Mouse (Mus musculus) CD4-positive, CD25-positive, alpha-beta regulatory T cell, adult 2 months (primary cell): Measurements from ENCODE around the gene Shank3.

Experiments
- DNase-seq: peaks from one replicate; pipeline ENCODE4 v3.0.0-alpha.2; 2012; ENCODE audit warnings: low read depth, low spot score

Shank3 gene

GRCm38 (mm10) chr15:89498961-89499688, at the start of gene Shank3:
TSS of gene Shank3 (plus strand) at chr15:89499623.
- peak; percentile 28 for DNase-seq

GRCm38 (mm10) chr15:89452906-89453864, 46.2 kb upstream of the Shank3 start:
- DNase-seq, result peak; percentile 66

DNA sequence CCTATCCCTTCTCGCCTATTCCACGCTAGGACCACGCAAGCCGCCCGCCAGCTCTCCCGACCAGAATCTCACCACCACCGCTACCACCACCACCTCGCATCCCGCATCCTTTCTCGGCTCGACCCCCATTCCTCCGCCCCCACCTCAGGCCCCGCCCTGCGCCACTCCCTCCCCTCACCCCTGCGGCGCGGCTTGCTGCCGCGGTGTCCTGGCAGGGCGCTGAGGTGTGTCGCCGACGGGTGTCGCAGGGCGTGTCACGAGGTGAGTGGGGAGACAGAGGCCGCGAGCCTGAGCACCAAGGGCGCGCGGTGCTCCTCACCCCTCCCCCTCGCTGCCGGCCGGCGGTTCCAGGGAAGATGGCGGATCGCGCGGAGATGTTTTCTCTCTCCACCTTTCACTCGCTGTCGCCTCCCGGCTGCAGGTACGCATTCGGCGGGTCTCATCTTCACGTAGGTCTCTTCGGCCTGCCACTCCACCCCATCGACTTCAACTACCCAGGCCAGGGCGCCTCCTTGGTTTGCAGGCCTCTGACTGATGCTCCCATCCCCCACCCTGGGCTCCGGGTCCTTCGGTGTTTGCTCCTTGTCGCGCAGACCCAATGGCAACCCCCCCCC, 45.5 kb upstream of the Shank3 start, which contains the start of gene Mapk8ip2:
TSS of gene Mapk8ip2 (plus strand) at position 49 of the 614 bp plus-strand sequence.
- DNase-seq, result peak; percentile 12

DNA sequence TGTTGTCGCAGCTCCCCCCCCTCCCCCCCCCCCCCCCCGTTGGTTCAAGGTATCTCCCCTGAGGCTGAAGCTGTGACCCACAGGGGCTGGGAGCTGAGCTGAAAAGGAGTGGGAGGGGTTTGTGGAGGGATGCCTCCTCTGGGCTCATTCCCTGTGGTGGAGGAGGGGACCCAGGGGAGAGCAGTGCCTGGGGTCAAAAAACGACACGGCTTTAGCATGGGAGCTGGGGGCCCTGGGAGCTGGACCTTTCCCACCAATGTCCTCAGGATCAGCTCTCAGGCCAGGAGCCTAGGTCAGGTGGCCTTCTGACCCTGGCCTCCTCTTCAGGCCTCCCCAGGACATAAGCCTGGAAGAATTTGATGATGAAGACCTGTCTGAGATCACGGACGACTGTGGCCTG, 44.6 kb upstream of the Shank3 start:
- DNase-seq, result no peak

- no peak for DNase-seq
Measured at GRCm38 (mm10) chr15:89455642-89456041, 43.8 kb upstream of the Shank3 start.

GRCm38 (mm10) chr15:89458942-89459341, 40.5 kb upstream of the Shank3 start:
- peak; percentile 22 for DNase-seq

DNA sequence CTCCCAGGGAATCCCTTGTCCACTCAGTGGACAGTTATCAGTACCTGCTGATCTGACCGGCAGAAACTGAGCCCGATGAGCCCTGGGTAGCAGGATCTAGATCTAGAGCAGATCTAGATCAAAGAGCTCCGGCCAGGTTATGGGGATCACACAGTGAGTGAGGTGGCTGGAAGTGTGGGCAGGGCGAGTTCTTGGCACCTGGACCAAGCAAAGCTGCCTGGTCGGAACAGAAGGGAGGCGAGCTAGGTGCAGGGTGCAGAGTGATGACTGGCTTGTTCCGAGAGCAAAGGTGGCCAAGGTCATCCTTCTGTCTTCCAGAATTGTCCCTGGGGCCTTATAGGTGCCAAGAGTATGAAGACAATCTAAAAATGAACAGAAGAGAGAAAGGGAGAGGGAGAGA, 39.6 kb upstream of the Shank3 start:
- DNase-seq, result no peak

- no peak for DNase-seq
Measured at GRCm38 (mm10) chr15:89460298-89460697, 39.1 kb upstream of the Shank3 start.

DNA sequence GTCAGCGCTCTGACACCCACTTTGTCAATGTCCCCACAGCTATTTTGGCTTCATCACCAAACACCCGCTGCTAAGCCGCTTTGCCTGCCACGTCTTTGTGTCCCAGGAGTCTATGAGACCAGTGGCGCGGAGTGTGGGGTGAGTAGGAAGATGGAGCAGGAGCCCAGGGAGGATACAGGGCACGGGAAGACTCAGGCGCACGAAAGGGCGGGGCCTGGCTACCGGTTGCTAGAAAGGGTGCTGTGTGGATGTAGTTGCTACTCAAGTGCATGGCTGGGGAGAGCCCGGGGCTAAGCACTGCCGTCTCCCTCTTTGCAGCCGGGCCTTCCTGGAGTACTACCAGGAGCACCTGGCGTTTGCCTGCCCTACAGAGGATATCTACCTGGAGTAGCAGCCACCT, 38.1 kb upstream of the Shank3 start:
- DNase-seq, result no peak

- DNase-seq, result no peak
Measured at GRCm38 (mm10) chr15:89462176-89462575, 37.2 kb upstream of the Shank3 start.

DNA sequence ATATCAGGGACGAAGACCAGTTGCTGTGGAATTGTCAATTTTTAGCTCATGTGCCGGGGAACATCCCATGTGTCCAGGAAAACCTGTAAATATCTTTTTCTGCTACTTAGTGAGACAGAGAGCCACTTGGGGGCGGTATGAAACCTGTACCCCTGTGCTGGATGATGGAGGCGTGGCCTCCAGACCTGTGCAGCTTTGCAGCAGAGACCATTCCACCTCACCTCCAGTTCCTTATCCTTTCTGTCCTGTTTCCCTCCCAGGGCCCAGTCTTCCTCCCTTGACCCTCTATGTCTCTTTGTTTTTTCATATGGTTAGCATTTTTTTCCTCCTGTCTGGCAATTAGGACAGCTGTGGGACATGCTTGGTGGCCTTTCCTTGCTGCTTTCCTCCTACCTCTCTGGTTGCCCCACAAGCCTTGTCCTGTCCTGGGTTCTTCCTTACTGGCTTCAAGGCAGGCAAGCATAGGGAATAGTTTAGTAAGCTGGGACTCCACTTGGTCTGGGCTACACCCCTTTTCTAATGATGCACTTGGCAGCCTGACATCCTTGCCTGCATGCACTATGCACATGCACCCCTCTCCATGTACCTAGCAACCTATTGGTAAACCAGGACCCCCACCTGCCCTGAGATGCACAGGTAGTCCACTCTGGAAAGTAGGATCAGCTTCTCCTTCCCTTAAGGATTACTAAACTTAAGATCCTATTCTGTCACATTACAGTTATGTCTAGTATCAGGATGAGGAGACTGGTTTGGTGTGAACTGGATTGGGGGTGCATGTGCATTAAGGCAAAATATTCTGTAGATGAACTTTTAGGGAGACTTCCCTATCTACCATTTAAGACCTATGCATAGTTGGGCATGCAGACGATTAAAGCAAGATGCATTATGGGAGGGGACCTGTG, 35.8 kb upstream of the Shank3 start:
- DNase-seq, result peak; percentile 30

- no peak for DNase-seq
Measured at GRCm38 (mm10) chr15:89465052-89465451, 34.4 kb upstream of the Shank3 start.

DNA sequence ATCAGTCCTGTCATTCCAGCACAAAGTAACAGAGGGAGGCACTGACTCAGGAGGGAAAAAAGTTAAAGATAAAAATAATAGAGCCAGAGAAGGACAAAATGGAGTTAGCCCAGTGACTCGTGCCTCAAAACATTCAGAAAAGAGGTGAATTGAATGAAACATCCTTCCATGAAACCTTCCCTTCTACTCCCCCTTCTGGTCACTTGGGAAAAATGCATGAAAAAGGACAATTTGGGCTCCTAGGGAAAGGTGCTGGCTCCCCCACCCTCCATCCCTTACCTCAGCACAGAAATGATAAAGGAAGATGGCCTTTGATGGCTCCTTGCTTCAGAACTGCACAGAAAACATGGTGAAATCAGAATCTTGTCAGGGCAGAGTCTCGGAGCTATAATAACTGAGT, 30.8 kb upstream of the Shank3 start:
- peak; percentile 57 for DNase-seq

- DNase-seq, result no peak
Measured at GRCm38 (mm10) chr15:89471476-89471875, 27.9 kb upstream of the Shank3 start.

- no peak for DNase-seq
Measured at GRCm38 (mm10) chr15:89473370-89473769, 26.1 kb upstream of the Shank3 start.

GRCm38 (mm10) chr15:89473921-89474320, 25.5 kb upstream of the Shank3 start:
- DNase-seq, result no peak

- no peak for DNase-seq
Measured at GRCm38 (mm10) chr15:89474596-89475292, 24.7 kb upstream of the Shank3 start.

DNA sequence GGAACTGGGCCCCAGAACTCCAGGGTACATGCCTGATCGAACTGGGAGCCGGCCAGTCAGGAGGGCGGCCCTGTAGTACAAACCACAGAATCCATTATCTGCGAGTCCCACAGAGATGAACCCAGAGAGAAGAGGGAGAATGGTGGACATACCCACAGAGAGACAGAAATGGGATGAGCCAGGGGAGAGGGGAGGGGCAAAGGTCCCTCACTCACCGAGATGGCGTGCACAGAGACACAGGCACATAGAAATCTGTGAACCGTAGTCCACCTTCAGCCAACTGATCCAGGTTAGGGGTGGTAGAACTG, 24.2 kb upstream of the Shank3 start:
- DNase-seq, result no peak

- DNase-seq, result peak; percentile 95
Measured at GRCm38 (mm10) chr15:89475611-89476474, 23.6 kb upstream of the Shank3 start.

- DNase-seq, result peak; percentile 66
Measured at GRCm38 (mm10) chr15:89476475-89476815, 23.0 kb upstream of the Shank3 start.
